Mouse (Mus musculus) layer of hippocampus, postnatal 14 days (tissue): ENCODE data around the gene Lrriq4. TPM values are rescaled to one million over a fixed set of nuclear protein-coding genes. Genes with fewer than 3 reads are reported as not detected.

ENCODE experiments used
- DNase-seq, 2 experiments: peaks; one replicate each; pipeline ENCODE4 v3.0.0; 2021 to 2022; ENCODE audit warnings: low spot score in 2 of 2, mixed read lengths in 1 of 2
- long read RNA-seq, 2 experiments: library from polyadenylated mRNA; stranded (forward); transcript quantifications; one replicate each; pipeline ENCODE4 v2.0.0; 2021
- total RNA-seq, 2 experiments: library from RNA; stranded (reverse); gene quantifications; 2 replicates each; pipeline ENCODE4 v1.2.3; 2021

The Lrriq4 gene
- not detected for total RNA-seq
- long read RNA-seq, experiment 1: 0 reads
- long read RNA-seq, experiment 2, partial matches to known transcripts: 0 of 1 reads
- long read RNA-seq, experiment 2, other reads (novel, unspliced or antisense): 0 of 1 reads

DNA sequence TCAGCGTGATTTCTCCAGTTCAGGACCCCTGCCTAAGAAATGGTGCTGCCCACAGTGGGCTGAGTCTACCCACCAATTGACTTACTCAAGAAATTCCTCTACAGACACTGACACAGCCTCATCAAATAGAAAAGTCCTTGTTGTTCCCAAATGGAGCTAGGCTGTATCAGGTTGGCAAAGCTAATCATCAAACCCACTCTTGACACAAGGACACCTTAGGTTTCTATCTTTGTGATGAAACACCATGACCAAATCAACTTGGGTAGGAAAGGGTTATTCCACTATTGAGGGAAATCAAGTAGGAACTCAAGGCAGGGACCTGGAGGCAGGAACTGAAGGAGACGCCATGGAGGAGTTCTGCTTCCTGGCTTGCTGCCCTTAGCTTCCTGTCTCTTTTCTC is at the start of gene Lrriq4:
Gene Lrriq4, plus strand, starts transcription at position 301 of the 400 bp plus-strand sequence.
- DNase-seq: no peak

DNA sequence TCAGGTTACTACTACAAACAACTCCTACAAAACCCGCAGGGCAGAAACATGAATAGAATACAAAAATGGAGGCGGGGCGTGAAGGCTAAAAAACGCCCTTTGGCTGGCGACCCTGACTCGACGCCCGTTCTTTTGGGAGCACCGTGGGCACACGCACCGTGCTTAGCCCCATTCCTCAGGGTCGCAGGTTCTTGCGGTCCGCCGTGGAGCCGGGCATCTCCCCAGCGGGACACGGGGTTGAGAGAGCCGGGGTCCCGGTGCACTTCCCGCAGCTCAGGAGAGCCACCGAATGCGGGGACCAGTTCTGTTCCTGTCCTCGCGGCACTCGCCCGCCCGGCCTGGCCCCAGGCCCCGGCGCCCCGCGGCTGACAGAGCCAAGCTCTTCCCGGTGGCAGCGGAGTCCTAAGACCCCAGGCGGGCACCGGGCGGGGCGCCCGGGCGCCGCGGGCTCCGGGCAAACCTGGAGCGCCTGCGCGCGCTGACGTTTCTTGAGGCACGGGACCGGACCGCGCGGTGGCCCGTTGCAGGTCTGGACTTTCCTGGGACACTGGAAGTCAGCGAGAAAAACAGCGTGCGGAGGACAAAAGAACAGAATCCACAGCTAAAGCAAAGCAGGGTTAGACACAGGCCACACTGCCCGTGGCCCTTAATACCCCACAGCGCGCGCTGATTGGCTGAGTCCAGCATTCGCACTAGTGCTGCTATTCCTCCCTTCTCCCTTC is 49.0 kb upstream of the Lrriq4 start:
- DNase-seq: peak in 1 of 2 experiments; percentile 35

DNA sequence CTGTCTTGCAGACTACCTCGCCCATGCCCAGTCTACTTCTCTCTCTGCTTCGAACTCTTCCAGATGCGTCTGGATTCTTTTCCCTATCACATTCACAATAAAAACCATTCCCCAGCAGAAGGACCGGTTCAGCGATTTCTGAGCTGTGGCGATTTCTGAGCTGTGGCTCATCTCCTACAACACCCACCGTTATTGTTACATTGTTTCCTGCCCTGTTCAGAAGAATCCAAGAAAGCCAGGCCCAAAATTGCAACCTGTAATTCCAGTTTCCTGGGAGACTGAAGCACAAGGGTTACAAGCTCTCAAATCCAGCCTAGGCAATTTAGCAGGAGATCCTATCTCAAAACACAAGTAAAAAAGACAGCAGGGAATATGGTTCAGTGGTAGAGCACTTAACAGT is 47.0 kb upstream of the Lrriq4 start:
- DNase-seq: no peak

DNA sequence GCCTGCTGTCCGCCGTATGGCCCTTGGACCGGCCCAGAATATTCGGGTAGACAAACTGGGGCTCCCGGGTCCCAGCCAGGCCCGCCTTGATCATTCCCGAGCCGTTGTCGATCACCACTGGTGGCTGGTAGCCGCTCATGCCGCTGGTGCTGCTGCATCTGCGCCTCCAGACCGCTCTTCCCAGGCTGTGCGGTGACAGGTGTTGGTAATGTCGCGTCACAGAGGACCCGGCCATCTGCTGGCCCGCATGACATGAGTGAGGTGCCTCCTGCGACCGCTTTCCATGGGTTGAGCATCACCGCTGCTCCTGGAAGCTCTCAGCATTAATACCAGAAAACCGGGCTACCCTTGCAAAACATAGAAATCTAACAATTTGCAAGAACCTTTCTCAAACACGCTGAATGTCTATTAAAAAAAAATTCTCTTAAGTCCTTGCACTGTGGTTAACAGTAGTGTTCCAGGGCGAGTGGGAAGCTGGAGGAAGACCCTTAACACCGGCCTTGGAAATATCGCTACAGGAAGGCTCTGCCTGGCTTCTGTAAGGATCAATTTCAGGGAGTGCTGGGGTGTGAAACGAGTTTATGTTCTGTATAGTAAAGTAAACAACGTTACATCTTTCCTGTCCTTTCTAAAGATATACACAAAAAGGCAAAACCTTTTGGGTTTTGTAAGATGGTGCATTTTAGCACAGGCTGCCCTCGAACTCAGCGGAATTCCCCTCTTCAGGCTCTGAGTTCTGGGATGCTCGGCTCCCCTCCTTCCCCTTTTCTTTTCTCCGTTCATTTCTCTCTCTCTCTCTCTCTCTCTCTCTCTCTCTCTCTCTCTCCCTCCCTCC is 44.4 kb upstream of the Lrriq4 start, which contains the start of gene Actrt3:
Gene Actrt3, minus strand, starts transcription at position 229 of the 835 bp plus-strand sequence.
- peak; percentile 40 to 52 for DNase-seq

DNA sequence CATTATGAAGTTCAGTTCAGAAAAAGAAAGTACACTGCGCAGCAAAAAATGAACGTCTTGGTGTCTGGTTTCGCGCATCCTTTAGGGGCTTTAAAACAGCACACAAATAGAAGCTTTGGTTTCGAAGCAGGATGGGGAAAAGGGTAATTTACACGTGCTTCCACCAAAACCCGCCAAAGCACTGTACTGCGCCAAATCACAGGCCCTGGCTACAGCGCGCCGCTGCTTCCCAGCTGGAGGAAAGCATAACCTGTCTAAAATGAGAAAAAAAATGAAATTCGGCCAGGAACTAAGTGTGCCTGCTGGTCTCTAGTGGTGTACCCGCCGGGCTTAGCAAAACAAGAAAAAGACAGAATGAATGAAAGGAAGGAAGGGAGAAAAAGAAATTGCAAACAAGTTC is 43.6 kb upstream of the Lrriq4 start:
- DNase-seq: peak; percentile 43 to 49

DNA sequence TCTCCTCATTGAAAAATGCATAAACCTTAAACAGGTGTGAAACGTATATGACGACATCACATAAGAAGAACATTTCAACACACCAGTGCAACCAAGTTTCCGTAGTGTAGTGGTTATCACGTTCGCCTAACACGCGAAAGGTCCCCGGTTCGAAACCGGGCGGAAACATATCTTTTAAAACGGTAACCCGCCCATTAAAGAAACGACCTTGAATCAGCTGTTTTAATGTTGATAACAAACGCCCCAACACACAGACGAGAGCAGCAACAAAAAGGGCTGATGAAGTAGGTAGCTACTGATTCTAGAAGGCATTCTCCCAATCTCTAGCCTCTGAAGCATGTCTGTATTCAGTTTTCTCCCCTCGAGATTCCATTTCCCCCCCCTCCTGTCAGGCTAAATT is 43.1 kb upstream of the Lrriq4 start:
- peak; percentile 78 to 91 for DNase-seq

DNA sequence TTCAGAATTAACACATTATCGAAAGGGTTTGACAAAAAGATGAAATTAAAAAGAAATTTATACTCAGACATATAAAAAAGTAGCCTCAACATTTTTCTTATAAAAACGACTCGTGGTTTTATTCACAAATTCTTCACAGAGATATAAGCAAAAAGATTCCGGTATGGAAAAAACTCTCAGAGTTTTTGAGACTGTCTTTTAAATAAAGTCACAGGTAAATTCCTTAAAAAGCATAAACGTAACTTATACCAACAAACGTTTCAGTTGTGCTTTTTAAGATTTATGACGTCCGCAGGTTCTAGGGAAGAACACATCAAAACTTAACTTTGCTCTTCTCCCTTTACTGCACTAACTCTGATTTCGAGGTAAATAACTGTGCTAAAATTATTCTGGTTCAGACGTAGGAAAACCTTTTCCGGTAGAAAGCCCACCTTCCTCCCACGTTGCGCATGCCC is 42.7 kb upstream of the Lrriq4 start:
- DNase-seq: no peak

DNA sequence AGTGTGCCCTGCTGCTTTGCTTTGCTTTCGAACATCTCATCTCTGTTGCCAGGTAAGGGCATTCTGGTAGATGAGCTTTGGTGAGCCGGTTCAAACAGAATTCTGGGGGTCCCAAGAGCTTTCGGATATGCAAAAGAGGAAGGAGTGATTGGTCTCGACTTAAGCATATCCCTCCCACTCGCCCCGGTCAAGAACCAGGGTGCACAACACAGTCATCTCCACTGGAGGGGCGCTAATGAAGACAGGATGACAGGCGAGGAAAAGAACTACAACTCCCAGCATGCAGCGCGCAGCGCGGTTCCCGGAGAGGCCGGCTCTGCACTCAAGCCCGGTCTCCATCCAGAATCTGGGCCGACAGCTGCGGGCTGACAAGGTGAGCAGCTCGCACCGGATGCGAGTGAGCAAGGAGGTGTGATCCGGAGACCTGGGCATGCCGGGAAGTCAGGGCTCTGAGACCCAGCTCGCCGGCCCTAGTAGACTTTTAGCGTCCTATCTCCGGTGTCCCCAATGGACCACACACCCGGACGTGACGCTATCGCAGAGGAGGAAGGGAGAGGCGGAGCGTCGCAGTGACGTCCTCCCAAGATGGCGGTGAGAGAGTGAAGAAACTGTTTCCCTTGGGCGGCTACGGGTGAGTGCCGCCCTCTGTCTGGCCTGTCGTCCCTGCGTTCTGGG is 42.1 kb upstream of the Lrriq4 start, which contains the start of gene Mynn:
Gene Mynn, plus strand, starts transcription at position 1 of the 675 bp plus-strand sequence.
- peak; percentile 98 to 100 for DNase-seq

DNA sequence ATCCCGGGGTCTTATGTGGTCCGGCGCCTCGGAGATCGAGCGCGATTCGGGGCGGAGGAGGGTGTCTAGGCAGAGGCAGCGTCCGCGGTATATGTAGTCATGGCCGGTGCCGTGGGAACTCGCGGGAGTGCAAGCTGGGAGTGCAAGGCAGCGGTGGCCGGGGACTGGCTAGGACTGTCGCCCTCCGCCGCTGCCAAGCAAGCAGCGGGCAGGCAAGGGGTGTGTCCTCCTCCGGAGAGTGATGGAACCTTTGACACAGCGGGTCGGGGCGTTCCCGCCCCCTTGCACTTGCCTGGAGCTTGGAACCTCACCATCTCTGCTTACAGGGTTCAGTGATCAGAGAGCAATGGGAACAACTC is 41.6 kb upstream of the Lrriq4 start:
- no peak for DNase-seq

DNA sequence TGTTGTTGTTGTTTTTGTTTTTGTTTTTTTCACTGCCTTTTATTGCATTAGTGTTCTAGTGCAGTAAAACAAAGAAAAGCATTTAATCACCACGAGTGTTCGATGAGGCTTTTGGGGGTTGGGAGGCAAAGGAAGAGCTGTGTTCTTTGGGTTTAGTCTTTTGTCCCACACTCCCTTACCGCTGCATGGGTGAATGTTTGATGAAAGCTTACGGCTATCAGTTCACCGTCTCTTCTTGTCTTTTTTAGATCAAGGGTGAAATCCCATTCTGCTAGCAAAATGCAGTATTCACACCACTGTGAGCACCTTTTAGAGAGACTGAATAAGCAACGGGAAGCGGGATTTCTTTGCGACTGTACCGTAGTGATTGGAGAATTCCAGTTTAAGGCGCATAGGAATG is 41.1 kb upstream of the Lrriq4 start:
- DNase-seq: no peak

DNA sequence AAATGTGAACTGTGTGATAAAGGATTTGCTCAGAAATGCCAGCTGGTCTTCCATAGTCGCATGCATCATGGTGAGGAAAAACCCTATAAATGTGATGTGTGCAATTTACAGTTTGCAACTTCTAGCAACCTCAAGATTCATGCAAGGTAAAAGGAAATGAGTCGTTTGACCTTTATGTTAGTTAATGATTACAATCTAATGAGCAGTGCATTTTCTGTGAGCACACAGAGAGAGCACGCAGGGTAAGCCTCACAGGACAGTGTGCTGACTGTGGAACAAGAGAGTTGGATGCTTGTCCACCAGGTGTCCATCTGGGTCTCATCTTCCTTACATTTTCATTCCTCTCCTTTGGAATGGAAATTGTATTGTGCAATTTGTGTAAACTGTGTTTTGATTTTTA is 35.3 kb upstream of the Lrriq4 start:
- no peak for DNase-seq

DNA sequence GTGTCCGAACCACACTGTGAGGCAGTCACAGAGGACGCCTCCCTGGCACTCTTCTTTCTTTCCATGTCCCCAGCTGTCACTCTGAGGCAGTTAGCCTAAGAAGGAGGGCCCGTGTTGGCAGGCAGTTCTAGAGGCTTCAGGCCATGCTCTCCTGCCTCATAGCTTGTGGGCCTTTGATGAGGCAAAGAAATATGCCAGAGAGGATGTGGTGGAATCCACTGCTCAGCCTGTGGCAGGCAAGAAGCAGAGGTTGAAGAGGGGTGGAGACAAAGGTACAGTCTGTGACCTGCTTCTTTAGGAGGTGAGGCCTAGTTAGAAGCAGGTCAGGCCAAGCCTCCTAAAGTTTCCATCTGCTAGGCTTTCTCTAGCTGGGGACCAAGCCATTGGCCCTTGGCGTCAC is 33.4 kb upstream of the Lrriq4 start:
- DNase-seq: no peak

DNA sequence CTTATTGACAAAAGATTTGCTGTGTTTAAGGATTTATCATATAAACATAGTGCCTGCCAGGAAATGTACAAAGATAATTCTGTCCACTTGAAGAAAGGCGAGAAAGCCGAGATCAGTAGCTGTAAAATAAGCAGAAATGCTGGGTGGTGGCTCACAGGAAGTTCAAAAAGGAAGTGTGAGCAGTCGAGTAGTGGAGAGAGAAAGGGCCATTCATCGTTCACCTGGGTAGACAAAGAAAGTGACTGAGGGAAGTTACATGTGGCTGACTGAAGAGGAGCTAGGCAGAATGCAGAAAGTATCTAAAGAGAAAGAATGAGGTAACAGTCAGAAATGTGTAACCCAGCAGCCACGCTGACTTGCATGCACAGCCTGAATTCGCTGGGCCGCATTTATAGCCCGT is 24.2 kb upstream of the Lrriq4 start:
- no peak for DNase-seq

DNA sequence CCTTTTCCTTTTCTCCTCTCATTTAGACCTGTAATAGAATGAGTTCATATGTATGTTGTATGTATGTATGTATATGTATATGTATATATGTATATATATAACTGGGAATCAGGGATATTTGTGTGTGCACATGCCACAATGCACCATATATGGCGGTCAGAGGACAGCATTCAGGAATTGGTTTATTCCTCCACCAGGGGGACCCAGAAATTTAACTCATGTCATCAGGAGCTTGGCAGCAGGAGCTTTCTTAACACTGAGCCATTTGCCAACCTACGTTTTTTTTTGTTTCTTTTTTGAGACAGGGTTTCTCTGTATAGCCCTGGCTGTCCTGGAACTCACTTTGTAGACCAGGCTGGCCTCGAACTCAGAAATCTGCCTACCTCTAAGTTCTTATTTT is 10.6 kb upstream of the Lrriq4 start:
- DNase-seq: no peak

DNA sequence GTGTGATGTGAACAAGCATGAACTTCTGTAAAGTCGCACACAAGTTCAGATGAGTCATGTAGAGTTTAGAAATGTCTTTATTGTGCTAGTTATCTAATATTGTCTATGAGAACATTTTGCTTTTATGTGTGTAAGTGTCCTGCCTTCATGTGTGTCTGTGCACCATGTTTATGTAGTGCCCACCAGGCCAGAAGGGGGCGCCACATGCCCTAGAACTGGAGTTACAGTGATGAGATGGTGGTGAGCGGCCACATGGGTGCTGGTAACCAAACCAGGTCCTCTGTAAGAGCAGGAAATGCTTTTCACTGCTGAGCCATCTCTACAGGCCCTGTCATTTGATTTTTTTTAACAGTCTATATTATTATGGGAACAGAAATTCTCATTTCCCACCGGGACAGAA is 8.7 kb upstream of the Lrriq4 start:
- DNase-seq: no peak

DNA sequence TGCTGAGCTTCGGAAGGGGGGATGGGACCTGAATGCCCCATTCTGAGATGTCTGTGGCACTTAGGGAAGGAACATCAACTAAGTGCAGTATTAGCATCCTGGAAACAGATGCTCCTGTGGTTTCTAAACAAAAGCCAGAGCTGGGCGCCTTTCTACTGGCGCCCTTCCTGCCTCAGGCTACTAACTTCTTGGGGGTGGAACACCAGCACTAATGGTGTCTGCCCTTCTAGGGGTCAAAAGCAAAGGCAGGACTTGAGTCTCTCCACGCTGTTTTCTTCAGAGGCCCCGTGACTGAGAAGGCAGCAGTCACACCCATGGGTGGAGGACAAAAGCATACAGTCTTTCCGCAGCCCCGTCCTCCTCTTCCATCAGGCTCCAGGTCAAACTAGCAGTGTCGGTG is 2.5 kb downstream of the Lrriq4 start:
- DNase-seq: no peak

DNA sequence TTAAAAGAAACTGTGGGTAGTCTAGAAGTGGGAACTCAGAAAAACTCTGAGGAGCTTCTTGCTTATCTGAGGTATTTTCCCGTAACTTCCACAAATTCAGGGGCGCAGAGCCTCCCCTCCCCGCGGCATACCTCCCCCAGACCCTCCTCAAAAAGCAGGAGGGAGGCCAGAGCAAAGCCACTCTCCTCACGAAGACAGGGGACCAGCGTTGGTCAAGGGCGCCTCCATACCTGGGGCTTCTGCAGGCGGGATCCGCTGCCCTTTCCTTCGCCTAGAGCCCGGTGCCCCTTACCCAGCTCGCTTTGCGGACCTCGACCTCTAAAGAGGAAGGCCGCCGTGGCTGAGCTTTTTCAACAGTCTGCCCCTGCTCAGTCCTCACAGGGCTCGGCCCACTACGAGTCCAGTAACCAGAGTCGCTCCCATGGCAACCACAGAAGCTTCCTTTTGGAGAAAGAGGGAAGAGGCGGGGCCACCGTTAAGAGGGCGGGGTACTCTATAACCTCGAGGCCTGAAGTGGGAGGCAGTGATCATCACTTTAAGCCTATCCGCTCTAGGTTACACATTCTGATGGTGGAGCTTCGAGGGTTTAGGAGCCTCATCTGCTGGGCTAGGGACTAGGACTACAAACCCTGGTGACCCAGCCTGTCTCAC is 3.3 kb downstream of the Lrriq4 start, which contains the start of gene Lrrc34:
Gene Lrrc34, minus strand, starts transcription at position 430 of the 651 bp plus-strand sequence.
- peak in 1 of 2 experiments; percentile 10 for DNase-seq

DNA sequence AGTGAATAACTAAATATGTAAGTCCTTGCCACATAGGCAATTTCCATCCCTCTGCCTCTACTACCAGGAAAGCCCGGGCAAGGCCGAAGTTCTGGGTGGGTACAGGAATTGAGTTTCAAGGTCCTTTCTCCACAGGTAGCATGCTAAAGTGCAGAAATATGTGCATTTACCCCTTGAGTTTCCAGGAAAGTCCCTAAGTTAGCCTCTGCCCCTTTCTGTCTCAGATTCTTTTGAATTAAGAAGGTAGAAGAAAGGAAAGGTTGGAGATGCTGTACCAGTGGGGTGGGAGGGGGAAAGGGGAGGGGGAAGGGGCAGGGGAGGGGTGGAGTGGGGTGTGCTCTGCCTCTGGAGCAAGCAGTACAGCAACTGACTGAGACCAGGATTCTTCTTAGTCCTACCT is 4.2 kb downstream of the Lrriq4 start:
- no peak for DNase-seq

DNA sequence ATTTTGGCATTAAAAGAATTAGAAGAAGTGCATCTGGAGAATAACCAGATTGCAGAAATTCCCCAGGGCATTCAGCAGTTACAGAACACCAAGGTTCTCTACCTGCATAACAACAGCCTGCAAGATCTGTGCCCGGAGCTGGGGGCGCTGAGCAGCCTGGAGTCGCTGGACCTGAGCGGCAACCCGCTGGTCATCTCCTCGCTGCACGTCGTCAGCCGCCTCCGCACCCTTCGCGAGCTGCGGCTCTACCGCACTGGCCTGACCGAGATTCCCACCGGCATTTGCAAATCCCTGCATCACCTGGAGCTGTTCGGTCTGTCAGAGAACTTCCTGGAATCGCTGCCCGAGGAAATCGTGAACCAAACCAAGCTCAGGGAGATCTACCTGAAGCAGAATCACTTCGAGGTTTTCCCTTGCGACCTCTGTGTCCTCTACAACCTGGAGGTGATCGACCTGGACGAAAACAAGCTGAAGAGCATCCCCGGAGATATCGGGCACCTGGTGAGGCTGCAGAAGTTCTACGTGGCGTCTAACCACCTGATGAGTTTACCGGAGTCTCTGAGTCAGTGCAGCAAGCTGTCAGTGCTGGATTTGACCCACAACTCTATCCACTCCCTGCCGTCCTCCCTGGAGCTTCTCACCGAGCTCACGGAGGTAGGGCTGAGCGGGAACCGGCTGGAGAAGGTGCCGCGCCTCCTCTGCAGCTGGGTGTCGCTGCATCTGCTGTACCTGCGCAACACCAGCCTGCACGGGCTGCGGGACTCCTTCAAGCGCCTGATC is 5.9 kb downstream of the Lrriq4 start:
- DNase-seq: no peak

DNA sequence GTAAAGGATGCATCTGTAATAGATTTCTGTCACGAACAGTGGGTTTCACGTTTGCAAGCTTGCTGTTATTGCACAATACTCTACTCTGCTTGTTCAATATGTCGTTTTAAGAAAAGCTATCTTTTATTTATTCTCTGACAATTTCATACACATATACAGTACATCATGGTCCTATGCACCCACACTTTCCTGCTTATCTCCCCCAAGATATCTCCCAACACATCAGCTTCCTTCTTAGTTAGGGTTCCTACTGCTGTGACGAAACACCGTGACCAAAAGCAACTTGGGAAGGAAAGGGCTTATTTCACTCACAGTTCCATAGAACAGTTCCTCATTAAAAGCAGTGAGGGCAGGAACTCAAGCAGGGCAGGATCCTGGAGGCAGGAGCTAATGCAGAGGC is 11.6 kb downstream of the Lrriq4 start:
- DNase-seq: no peak
